Mouse (Mus musculus) testis, adult 2 months (tissue): Measurements from ENCODE around the gene Jam3.

ENCODE experiments used
- CTCF ChIP-seq: fragments of 200-500 bp; IDR thresholded peaks from 2 replicates; pipeline ENCODE4 v1.5.1; 2012; ENCODE audit warnings: low read depth, mild to moderate bottlenecking, inconsistent platforms, low read length, moderate library complexity; ENCODE audit not compliant: control insufficient read depth, insufficient read depth, insufficient replicate concordance
- POLR2A ChIP-seq: fragments of 200-500 bp; IDR thresholded peaks from 2 replicates; pipeline ENCODE4 v1.6.1; 2012; ENCODE audit warnings: low read depth, mild to moderate bottlenecking, inconsistent platforms, low read length, moderate library complexity; ENCODE audit not compliant: control insufficient read depth

DNA sequence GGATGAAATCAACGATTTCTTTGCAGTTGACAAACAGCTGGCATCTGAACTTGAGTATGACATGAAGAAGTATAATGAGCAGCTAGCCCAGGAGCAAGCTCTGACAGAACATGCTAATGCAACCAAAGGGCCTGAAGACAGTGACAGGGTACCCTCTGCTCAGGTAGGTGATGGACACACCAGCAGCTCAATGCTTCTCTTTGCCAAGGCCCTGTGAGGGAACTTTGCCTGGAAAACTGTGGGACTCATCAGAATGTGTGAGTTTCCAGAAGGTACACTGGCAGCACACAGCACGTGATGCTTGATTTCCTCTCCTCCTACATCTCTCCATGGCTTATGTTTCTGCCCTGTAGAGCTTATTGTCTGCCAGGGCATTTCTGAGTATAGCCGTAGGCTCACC, 67.8 kb downstream of the Jam3 start:
- TF ChIP-seq POLR2A (no peak), CTCF (no peak)
